Mouse (Mus musculus) embryonic fibroblast, embryonic 13.5 days (primary cell): ENCODE measurements around the gene Inf2.

Source experiments
- CTCF ChIP-seq: IDR thresholded peaks from 2 replicates; pipeline ENCODE4 v1.5.1; 2011; ENCODE audit warnings: mild to moderate bottlenecking, control low read depth, low read length, moderate library complexity, borderline replicate concordance; ENCODE audit not compliant: insufficient read depth
- POLR2A ChIP-seq: IDR thresholded peaks from 2 replicates; pipeline ENCODE4 v1.6.1; 2011; ENCODE audit warnings: low read depth, mild to moderate bottlenecking, control low read depth, low read length, moderate library complexity

GRCm38 (mm10) chr12:112557219-112557618 lies 31.4 kb upstream of the Inf2 start:
- no peak for TF ChIP-seq POLR2A
- TF ChIP-seq CTCF, result no peak
